Mouse (Mus musculus): Measurements from ENCODE around the gene Mipep. TPM values are rescaled to one million over a fixed set of nuclear protein-coding genes. Genes with fewer than 3 reads are reported as not detected.
A peak's percentile ranks its signal among the peaks of the same experiment; 100 is the strongest.

Gene Mipep
- polyA plus RNA-seq, 1 experiment from 2014 or later, result 20.4 TPM

GRCm38 (mm10) chr14:60752892-60753800, 31.2 kb upstream of the Mipep start:
- Histone ChIP-seq H3K27ac (ENCODE audit: low read depth, low read length) (no peak overlapping the region), H3K4me2 (ENCODE audit: low read depth, low read length) (no peak overlapping the region), H3K27me3 (ENCODE audit: control insufficient read depth, insufficient read depth, low read length) (no peaks in the 10 kb centered on the region), H3K9ac (replicated peaks; ENCODE audit: low read depth, low read length) (no peak overlapping the region; the same call in 1 of the 2 replicates), H3K9me3 (ENCODE audit: control insufficient read depth, low read length) (no peaks in the 10 kb centered on the region), H3K36me3 (ENCODE audit: control insufficient read depth, insufficient read depth, low read length) (no peaks in the 10 kb centered on the region), H3K4me3 (ENCODE audit: low read depth, low read length) (no peak overlapping the region), H3K4me1 (ENCODE audit: control insufficient read depth, insufficient read depth, low read length) (no peaks in the 10 kb centered on the region)
- ATAC-seq (ENCODE audit: low read depth), result peak; percentile 58; the same call in 1 of the 2 replicates
- 51% methylated on average over 14 of the region's 14 CpGs for WGBS

GRCm38 (mm10) chr14:60753801-60754126, 30.6 kb upstream of the Mipep start:
- Histone ChIP-seq H3K4me3 (ENCODE audit: low read depth, low read length) (no peak overlapping the region), H3K9ac (replicated peaks; ENCODE audit: low read depth, low read length) (no peak overlapping the region), H3K27ac (ENCODE audit: low read depth, low read length) (no peak overlapping the region), H3K4me2 (ENCODE audit: low read depth, low read length) (no peak overlapping the region), H3K4me1 (ENCODE audit: control insufficient read depth, insufficient read depth, low read length) (no peaks in the 10 kb centered on the region), H3K27me3 (ENCODE audit: control insufficient read depth, insufficient read depth, low read length) (no peaks in the 10 kb centered on the region), H3K9me3 (ENCODE audit: control insufficient read depth, low read length) (no peaks in the 10 kb centered on the region), H3K36me3 (ENCODE audit: control insufficient read depth, insufficient read depth, low read length) (no peaks in the 10 kb centered on the region)
- no peak for ATAC-seq (ENCODE audit: low read depth)
- WGBS, result 79% methylated on average over 10 of the region's 10 CpGs

- Histone ChIP-seq H3K4me3 (ENCODE audit: low read depth, low read length) (no peak overlapping the region), H3K36me3 (ENCODE audit: control insufficient read depth, insufficient read depth, low read length) (no peaks in the 10 kb centered on the region), H3K9me3 (ENCODE audit: control insufficient read depth, low read length) (no peaks in the 10 kb centered on the region), H3K4me2 (ENCODE audit: low read depth, low read length) (no peak overlapping the region), H3K9ac (replicated peaks; ENCODE audit: low read depth, low read length) (no peak overlapping the region), H3K4me1 (ENCODE audit: control insufficient read depth, insufficient read depth, low read length) (no peaks in the 10 kb centered on the region), H3K27me3 (ENCODE audit: control insufficient read depth, insufficient read depth, low read length) (no peaks in the 10 kb centered on the region), H3K27ac (ENCODE audit: low read depth, low read length) (no peak overlapping the region)
- no peak for ATAC-seq (ENCODE audit: low read depth)
- 97% methylated on average over 5 of the region's 5 CpGs for WGBS
Measured at GRCm38 (mm10) chr14:60754656-60755055, 29.7 kb upstream of the Mipep start.

- no peaks in the 10 kb centered on the region for H3K9me3 ChIP-seq (ENCODE audit: control insufficient read depth, low read length)
- no peak for ATAC-seq (ENCODE audit: low read depth)
Measured at GRCm38 (mm10) chr14:60756271-60756670, 28.1 kb upstream of the Mipep start.

GRCm38 (mm10) chr14:60757265-60757664, 27.1 kb upstream of the Mipep start:
- Histone ChIP-seq H3K4me1 (ENCODE audit: control insufficient read depth, insufficient read depth, low read length) (no peaks in the 10 kb centered on the region), H3K4me2 (ENCODE audit: low read depth, low read length) (no peak overlapping the region), H3K4me3 (ENCODE audit: low read depth, low read length) (no peak overlapping the region), H3K27me3 (ENCODE audit: control insufficient read depth, insufficient read depth, low read length) (no peaks in the 10 kb centered on the region), H3K9ac (replicated peaks; ENCODE audit: low read depth, low read length) (no peak overlapping the region), H3K27ac (ENCODE audit: low read depth, low read length) (no peak overlapping the region), H3K9me3 (ENCODE audit: control insufficient read depth, low read length) (no peaks in the 10 kb centered on the region), H3K36me3 (ENCODE audit: control insufficient read depth, insufficient read depth, low read length) (no peaks in the 10 kb centered on the region)
- no peak for ATAC-seq (ENCODE audit: low read depth)
- 94% methylated on average over 8 of the region's 8 CpGs for WGBS

More at GRCm38 (mm10) chr14:60756271-60756670, 28.1 kb upstream of the Mipep start:
- 91% methylated on average over 15 of the region's 15 CpGs for WGBS
- H3K9ac ChIP-seq (replicated peaks; ENCODE audit: low read depth, low read length), result no peak overlapping the region
- H3K27ac ChIP-seq (ENCODE audit: low read depth, low read length), result no peak overlapping the region
- no peak overlapping the region for H3K4me3 ChIP-seq (ENCODE audit: low read depth, low read length)
- no peaks in the 10 kb centered on the region for H3K36me3 ChIP-seq (ENCODE audit: control insufficient read depth, insufficient read depth, low read length)
- H3K4me1 ChIP-seq (ENCODE audit: control insufficient read depth, insufficient read depth, low read length), result no peaks in the 10 kb centered on the region
- H3K27me3 ChIP-seq (ENCODE audit: control insufficient read depth, insufficient read depth, low read length), result no peaks in the 10 kb centered on the region
- no peak overlapping the region for H3K4me2 ChIP-seq (ENCODE audit: low read depth, low read length)

GRCm38 (mm10) chr14:60757722-60758121, 26.7 kb upstream of the Mipep start:
- 95% methylated on average over 7 of the region's 7 CpGs for WGBS
- H3K9ac ChIP-seq (replicated peaks; ENCODE audit: low read depth, low read length), result no peak overlapping the region
- H3K27me3 ChIP-seq (ENCODE audit: control insufficient read depth, insufficient read depth, low read length), result no peaks in the 10 kb centered on the region
- no peak overlapping the region for H3K4me2 ChIP-seq (ENCODE audit: low read depth, low read length)
- H3K36me3 ChIP-seq (ENCODE audit: control insufficient read depth, insufficient read depth, low read length), result no peaks in the 10 kb centered on the region
- H3K4me1 ChIP-seq (ENCODE audit: control insufficient read depth, insufficient read depth, low read length), result no peaks in the 10 kb centered on the region
- no peak overlapping the region for H3K4me3 ChIP-seq (ENCODE audit: low read depth, low read length)
- ATAC-seq (ENCODE audit: low read depth), result no peak
- H3K9me3 ChIP-seq (ENCODE audit: control insufficient read depth, low read length), result no peaks in the 10 kb centered on the region
- no peak overlapping the region for H3K27ac ChIP-seq (ENCODE audit: low read depth, low read length)

- 95% methylated on average over 8 of the region's 8 CpGs for WGBS
Measured at GRCm38 (mm10) chr14:60759097-60759496, 25.3 kb upstream of the Mipep start.

GRCm38 (mm10) chr14:60761801-60762200, 22.6 kb upstream of the Mipep start:
- Histone ChIP-seq H3K27me3 (ENCODE audit: control insufficient read depth, insufficient read depth, low read length) (no peaks in the 10 kb centered on the region), H3K27ac (ENCODE audit: low read depth, low read length) (no peak overlapping the region), H3K36me3 (ENCODE audit: control insufficient read depth, insufficient read depth, low read length) (no peaks in the 10 kb centered on the region), H3K4me2 (ENCODE audit: low read depth, low read length) (no peak overlapping the region), H3K9me3 (ENCODE audit: control insufficient read depth, low read length) (no peaks in the 10 kb centered on the region), H3K4me3 (ENCODE audit: low read depth, low read length) (no peak overlapping the region), H3K9ac (replicated peaks; ENCODE audit: low read depth, low read length) (no peak overlapping the region), H3K4me1 (ENCODE audit: control insufficient read depth, insufficient read depth, low read length) (no peaks in the 10 kb centered on the region)
- WGBS, result 67% methylated on average over 10 of the region's 10 CpGs
- ATAC-seq (ENCODE audit: low read depth), result no peak

More at GRCm38 (mm10) chr14:60759097-60759496, 25.3 kb upstream of the Mipep start:
- H3K9ac ChIP-seq (replicated peaks; ENCODE audit: low read depth, low read length), result no peak overlapping the region
- no peaks in the 10 kb centered on the region for H3K9me3 ChIP-seq (ENCODE audit: control insufficient read depth, low read length)
- no peak overlapping the region for H3K4me2 ChIP-seq (ENCODE audit: low read depth, low read length)
- H3K27me3 ChIP-seq (ENCODE audit: control insufficient read depth, insufficient read depth, low read length), result no peaks in the 10 kb centered on the region
- ATAC-seq (ENCODE audit: low read depth), result no peak
- H3K36me3 ChIP-seq (ENCODE audit: control insufficient read depth, insufficient read depth, low read length), result no peaks in the 10 kb centered on the region
- no peak overlapping the region for H3K4me3 ChIP-seq (ENCODE audit: low read depth, low read length)
- H3K4me1 ChIP-seq (ENCODE audit: control insufficient read depth, insufficient read depth, low read length), result no peaks in the 10 kb centered on the region
- no peak overlapping the region for H3K27ac ChIP-seq (ENCODE audit: low read depth, low read length)

GRCm38 (mm10) chr14:60762754-60763153, 21.6 kb upstream of the Mipep start:
- no peaks in the 10 kb centered on the region for H3K4me1 ChIP-seq (ENCODE audit: control insufficient read depth, insufficient read depth, low read length)
- no peak overlapping the region for H3K27ac ChIP-seq (ENCODE audit: low read depth, low read length)
- WGBS, result 77% methylated on average over 7 of the region's 7 CpGs
- no peak overlapping the region for H3K4me3 ChIP-seq (ENCODE audit: low read depth, low read length)
- no peak overlapping the region for H3K4me2 ChIP-seq (ENCODE audit: low read depth, low read length)
- no peaks in the 10 kb centered on the region for H3K27me3 ChIP-seq (ENCODE audit: control insufficient read depth, insufficient read depth, low read length)
- no peaks in the 10 kb centered on the region for H3K36me3 ChIP-seq (ENCODE audit: control insufficient read depth, insufficient read depth, low read length)
- no peak overlapping the region for H3K9ac ChIP-seq (replicated peaks; ENCODE audit: low read depth, low read length)
- no peak for ATAC-seq (ENCODE audit: low read depth)
- no peaks in the 10 kb centered on the region for H3K9me3 ChIP-seq (ENCODE audit: control insufficient read depth, low read length)
